Mouse (Mus musculus): ENCODE data around the gene Gnb5.
"Not testable (repeated sequence)": the region's sequence is repeated elsewhere in the genome, so short reads cannot be mapped to it uniquely, and the experiment has no call there.

Gnb5 gene

DNA sequence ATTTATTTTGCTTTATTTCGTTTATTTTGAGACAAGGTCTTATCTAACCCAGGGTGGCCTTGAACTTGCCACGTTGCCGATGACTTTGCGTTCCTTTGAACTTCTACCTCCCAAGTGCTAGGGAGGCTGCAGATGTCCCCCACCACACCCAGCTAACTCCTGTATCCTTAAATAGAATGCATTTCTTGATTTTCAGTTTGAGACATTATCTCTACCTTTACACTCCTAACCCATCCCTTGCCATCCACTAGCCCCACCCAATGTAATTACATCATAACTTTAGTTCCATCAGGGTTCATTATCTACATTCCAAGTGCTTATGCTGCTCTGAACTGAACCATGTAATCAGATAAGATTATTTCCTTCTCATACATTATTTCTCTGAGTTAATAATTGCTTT, 49.7 kb downstream of the Gnb5 start:
- no peak for DNase-seq (ENCODE audit: low read depth in 1 of 2, low spot score in 2 of 2)

DNA sequence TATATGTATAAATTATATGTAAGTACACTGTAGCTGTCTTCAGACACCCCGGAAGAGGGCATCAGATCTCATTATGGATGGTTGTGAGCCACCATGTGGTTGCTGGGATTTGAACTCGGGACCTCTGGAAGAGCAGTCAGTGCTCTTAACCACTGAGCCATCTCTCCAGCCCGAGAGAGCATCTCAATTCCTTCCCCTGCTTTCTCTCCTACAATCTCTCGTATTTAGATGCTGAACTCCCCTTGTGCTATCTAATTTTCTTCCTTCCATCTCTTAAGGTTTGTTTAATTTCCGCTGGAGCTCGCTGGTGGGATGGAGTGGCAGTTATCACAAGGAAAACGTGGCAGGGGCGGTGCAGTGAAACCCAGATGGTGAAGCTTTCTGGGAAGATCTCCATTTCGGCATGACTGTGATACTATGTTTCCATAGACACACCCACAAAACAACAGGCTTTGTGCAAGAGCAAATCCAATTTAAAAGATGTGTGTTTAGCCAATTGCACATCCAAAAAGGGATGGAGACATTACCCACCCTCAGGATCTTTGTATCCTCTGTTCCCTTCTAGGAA, 51.1 kb downstream of the Gnb5 start:
- no peak for DNase-seq (ENCODE audit: low read depth in 1 of 2, low spot score in 2 of 2)

DNA sequence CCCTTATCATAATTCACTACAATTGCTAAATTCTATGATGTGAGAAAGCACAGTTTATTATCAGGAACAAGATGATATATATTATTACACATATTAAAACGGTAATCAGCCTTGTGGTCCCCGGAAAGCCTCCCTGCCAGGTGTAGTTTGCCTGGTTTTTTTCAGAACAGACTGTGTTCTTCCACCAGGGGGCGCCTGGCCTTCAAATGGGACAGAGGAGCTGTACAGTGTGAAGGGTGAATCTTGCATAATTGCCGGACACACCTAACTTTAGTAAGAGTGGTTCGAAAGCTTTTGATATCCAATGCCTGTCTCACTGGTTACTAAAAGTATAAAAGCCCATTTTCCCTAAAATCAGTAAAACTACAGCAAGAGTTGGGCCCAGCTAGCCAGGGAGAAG, 55.6 kb downstream of the Gnb5 start:
- DNase-seq (ENCODE audit: low read depth in 1 of 2, low spot score in 2 of 2) = peak in 1 of 2 experiments; percentile 35

DNA sequence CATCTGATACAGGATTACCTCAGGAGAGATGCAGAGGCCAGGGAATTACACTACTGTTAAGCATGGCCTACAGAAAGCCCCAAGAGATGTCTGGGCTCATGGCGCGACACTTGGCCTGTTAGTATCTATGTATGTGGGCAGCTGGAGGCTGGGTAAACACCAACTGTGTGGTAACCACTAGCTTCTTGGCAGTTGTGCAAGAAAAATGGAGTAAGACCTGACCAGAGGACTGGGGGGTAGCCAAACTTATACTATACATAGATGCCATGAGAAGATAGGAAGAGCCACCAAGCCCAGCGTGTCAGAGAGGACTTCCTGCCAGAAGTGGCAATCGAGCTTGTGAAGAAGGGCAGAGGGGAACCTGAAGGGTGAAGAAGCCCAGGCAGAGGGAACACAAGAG, 56.1 kb downstream of the Gnb5 start:
- DNase-seq (ENCODE audit: low read depth in 1 of 2, low spot score in 2 of 2) = no peak

DNA sequence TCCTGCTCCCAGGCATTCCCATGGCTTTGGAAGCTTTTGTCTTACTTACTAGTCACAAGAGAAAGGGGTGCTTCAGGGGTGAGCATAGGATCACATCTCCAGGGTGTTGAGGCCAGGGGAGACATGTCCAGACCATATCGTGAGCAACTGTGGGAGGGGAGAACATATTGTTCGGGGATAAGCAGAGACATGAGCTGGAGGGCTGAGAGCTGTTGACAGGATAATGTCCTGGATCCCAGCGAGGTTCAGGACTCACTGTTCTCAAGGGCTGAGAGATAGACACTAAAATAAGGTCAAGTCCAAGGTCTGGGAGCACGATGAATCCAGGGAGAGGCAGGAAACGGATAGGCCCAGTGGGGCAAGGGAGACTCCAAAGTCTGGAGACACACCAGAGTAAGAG, 56.9 kb downstream of the Gnb5 start:
- DNase-seq (ENCODE audit: low read depth in 1 of 2, low spot score in 2 of 2) = no peak

DNA sequence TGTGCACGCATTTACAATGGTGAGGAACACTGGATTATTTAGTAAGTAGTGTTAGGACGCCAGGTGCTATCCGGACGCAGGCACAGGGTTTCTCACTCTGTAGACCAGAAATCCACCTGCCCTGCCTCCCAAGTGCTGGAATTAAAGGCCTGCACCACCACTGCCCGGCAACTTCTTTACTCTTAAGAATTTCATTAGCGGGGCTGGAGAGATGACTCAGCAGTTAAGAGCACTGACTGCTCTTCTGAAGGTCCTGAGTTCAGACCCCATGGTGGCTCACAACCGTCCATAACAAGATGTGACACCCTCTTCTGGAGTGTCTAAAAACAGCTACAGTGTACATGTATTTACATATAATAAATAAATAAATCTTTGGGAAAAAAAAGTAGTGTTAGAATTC, 57.6 kb downstream of the Gnb5 start:
- not testable (repeated sequence) for DNase-seq (ENCODE audit: low read depth in 1 of 2, low spot score in 2 of 2)

DNA sequence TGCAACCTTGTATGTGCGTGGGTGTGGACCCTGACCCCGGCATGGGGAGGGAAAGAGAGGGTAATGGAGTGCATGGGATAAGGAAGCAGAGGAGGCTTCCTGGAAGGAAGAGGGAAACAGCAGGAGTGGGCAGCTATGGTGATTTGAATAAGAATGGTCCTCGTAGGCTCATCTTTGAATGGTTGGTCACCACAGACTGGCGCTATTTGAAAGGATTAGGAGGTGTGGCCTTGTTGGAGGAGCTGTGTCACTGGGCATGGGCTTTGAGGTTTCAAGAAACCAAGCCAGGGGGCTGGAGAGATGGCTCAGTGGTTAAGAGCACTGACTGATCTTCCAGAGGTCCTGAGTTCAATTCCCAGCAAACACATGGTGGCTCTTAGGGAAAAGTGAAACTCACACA, 59.1 kb downstream of the Gnb5 start:
- no peak for DNase-seq (ENCODE audit: low read depth in 1 of 2, low spot score in 2 of 2)

DNA sequence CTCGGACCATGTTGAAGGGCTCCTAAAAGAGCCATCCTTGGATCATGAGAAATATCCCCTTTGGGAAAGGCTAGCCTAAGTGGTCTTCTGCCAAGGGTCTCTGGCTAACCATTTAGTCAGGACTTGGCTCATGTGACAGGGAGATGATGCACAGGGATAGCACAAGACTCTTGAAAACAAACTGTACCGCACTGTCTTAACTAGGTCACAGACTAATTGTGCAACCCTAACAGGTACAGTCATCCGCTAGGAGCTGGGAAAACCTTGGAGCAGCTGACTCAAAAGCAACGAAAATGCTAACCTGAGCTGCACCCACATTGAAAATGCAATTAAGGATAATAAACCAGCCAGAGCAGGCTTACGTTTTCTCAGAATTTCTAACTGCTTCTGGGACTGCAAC, 60.1 kb downstream of the Gnb5 start:
- DNase-seq (ENCODE audit: low read depth in 1 of 2, low spot score in 2 of 2) = no peak

DNA sequence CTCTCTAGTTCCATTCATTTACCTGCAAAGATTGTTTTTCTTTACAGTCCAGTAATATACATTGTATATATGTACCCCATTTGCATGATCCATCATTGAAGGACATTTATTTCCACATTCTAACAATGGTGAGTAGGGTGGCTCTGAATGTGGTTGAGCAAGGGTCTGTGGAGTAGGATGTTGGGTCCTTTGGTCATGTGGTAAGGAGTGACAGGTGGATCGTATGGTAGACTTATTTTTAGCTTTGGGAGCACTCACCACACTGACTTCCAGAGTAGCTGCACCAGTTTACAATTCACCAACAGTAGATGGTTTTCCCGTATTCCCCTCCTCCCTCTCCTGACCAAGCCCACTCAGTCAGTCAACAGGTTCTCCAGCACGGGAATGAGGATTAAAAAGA, 62.7 kb downstream of the Gnb5 start:
- DNase-seq (ENCODE audit: low read depth in 1 of 2, low spot score in 2 of 2) = no peak

DNA sequence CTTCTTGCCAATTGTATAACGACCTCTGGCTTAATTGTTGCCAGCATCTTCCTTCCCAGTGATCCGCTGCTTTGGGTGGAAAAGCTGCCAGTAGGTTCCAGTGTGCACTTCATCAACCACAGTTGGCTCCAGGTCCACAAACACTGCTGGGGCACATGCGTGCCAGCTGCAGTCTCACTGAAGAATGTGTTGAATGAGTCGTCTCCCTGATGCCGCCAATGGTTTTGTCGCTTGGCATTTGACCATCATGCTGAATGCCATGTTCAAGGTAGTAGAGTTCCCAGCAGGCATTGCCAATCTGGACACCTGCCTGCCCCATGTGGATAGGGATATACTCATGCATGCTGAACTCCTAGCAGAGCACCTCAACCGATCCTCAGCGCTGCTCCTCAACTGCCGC, 69.5 kb downstream of the Gnb5 start:
- no peak for DNase-seq (ENCODE audit: low read depth in 1 of 2, low spot score in 2 of 2)

DNA sequence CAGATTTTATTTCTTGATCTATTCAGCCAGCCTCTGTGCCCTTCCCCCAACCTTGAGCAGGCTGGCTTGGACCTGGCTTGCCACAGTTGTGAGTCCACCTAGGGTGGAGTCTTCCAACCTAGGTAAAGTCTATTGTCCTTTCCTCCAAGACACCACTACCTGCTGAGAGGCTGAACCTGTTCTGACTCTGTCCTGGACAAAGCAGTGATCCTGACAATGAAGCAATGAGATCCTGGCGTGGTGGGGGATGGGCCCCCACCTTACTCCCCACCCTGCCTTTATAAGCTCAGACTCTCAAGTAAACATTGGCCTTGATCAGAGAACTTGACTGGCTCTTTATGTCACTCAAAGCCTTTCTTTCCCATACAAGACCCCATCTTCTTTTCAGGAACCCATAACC, 70.3 kb downstream of the Gnb5 start:
- no peak for DNase-seq (ENCODE audit: low read depth in 1 of 2, low spot score in 2 of 2)

DNA sequence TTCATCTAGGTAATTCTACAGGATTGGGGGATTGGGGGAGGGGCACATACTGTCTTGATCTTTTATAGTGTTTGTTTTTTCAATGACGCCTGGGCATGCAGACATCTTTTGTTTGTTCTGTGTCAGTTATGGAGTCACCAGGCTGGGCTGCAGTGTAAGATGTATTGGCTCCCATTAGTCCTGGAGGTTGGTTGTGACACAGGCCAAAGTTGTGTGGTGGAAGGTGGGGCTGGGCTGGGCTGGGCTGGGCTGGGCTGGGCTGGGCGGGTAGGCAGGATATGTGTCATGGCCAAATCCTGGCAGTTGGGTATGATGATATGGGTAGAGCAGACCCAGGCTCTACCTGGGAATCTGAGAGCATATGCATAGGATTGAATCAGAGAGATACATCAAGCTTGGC, 72.7 kb downstream of the Gnb5 start:
- DNase-seq (ENCODE audit: low read depth in 1 of 2, low spot score in 2 of 2) = no peak

DNA sequence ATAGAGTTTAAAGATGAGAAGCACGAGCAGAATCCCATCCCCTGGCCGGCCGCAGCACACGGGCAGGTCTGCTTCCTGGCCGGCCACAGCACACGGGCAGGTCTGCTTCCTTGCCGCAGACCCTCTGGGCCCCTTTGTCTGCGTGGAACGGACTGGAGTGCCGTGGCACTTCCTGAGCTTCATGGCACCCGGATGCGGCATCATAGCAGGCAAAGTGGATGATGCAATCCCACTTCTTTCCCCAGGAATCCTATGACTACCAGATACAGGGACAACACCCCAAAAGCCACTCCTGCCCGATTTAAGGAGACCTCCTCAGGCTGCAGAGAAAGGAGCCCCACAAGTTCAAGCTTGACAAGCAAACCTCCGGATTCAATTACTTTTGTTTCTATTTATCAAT, 76.7 kb downstream of the Gnb5 start:
- DNase-seq (ENCODE audit: low read depth in 1 of 2, low spot score in 2 of 2) = no peak

DNA sequence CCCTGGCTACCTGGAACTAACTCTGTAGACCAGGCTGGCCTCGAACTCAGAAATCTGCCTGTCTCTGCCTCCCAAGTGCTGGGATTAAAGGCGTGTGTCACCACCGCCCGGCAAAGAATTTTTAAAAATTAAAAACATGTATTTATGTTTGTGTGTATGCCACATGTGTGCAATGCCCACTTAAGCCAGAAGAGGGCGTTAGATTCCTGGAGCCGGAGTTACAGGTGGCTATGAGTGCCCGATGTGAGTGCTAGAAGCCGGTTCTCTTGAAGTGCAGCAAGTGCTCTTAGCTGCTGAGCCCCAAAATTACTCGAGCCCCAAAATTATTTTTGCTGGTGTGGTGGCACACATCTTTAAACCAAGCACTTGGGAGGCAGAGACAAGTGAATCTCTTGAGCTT, 77.7 kb downstream of the Gnb5 start:
- no peak for DNase-seq (ENCODE audit: low read depth in 1 of 2, low spot score in 2 of 2)

DNA sequence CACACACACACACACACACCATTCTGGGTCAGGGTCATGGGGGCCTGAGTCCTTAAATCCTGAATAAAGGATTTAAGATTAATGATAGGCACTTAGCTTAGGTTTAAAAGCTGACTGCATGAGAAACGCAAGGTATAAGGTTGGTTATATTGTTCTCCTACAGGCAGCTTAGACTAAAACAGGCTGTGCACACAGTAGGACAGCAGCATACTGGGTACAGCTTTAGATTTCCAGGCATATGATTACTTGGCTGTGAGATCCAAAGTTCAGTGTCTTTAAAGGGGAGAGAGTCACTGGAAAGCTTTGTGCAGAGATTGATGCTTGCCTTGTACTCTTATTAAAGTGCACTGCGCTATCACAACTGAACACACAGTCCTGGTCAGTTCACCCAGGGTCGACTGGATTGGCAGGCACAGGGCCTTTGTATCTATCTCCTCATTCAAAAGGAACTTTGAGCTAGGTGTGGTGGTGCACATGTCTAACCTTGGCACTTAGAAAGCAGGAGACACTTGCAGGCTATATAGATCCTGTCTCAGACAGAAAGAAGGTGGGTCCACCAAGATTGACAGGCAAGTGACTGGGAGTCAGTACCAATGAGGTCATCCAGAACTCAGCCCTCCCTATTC, 78.4 kb downstream of the Gnb5 start:
- no peak for DNase-seq (ENCODE audit: low read depth in 1 of 2, low spot score in 2 of 2)

DNA sequence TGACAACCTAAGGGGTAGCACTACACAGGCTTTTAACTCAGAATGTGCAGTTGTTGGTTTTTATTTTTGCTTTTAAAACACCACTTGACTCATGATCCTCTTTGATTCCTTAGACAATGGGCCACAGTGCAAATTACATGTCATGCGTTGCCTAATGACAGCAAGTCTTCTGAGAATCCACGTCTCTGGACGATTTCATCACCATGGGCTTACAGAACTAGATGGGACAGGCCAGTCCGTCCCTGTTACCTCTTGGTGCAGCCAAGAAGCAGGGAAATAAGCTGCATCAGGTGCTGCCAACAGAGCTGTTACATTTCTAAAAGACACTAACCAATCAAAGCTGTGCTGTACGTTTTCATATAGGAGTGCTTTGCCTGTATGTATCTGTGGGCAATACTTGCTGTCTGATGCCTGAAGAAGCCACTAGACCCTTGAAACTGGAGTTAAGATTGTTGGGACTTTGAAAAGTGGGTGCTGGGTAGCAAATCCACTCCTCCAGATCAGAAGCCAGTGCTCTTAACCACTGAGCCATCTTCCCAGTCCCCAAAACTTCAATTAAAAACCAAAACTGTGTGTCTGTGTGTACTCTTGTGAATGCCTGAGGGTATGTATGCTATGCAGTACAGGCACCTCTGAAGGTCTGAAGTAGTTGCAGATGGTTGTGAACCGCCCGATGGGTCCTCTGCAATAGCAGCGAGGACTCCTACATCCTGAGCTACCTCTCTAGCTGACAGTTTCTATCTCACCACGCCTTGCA, 79.3 kb downstream of the Gnb5 start:
- DNase-seq (ENCODE audit: low read depth in 1 of 2, low spot score in 2 of 2) = no peak

DNA sequence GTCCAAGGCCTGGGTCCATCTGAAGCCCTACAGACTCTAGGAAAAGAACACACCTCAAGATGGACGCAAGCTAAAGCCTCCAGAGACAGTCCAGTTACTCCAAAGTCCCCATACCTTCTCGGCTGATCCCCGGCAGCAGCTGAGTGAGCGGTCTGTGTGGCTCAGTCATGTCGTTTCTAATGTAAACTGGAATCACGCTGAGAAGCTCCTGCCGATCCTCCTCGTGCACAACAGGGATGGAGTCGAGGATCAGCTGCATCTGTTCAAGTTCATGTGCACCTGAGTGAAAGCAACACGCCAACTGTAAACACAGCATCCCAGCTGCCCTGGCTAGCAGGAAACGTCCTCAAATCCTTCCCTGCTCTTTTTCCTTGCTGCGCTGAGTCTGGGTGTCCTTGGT, 87.2 kb downstream of the Gnb5 start:
- no peak for DNase-seq (ENCODE audit: low read depth in 1 of 2, low spot score in 2 of 2)
